Mouse (Mus musculus) spleen, adult 2 months (tissue): Measurements from ENCODE around the gene Camk2g.

Experiments used
- CTCF ChIP-seq: fragments of 200-500 bp; IDR thresholded peaks from 2 replicates; pipeline ENCODE4 v1.5.1; 2011; ENCODE audit warnings: mild to moderate bottlenecking, inconsistent platforms; ENCODE audit not compliant: insufficient read depth, insufficient read length, insufficient replicate concordance; ENCODE audit errors: extremely low read depth
- POLR2A ChIP-seq: fragments of 200-500 bp; IDR thresholded peaks from 2 replicates; pipeline ENCODE4 v1.6.1; 2011; ENCODE audit warnings: low read depth, low read length, inconsistent platforms

GRCm38 (mm10) chr14:20788151-20788550, 5.7 kb downstream of the Camk2g start:
- no peak for TF ChIP-seq POLR2A
- no peak for TF ChIP-seq CTCF
